Mouse (Mus musculus) urinary bladder, postnatal 10 days (tissue): Measurements from ENCODE around the gene Crybb3.
"Not testable (repeated sequence)": the region's sequence is repeated elsewhere in the genome, so short reads cannot be mapped to it uniquely, and the experiment has no call there.

Experiments
- DNase-seq: peaks from one replicate; pipeline ENCODE4 v3.0.0; 2022; ENCODE audit warnings: low spot score

Gene Crybb3

GRCm38 (mm10) chr5:113081439-113081838, at the start of gene Crybb3:
Crybb3 (minus strand) TSS chr5:113081584.
- DNase-seq = no peak

GRCm38 (mm10) chr5:113128426-113128825, 47.0 kb upstream of the Crybb3 start:
- no peak for DNase-seq

- DNase-seq = no peak
Observed at GRCm38 (mm10) chr5:113126476-113126875, 45.1 kb upstream of the Crybb3 start.

- DNase-seq = no peak
Observed at GRCm38 (mm10) chr5:113123693-113124092, 42.3 kb upstream of the Crybb3 start.

- no peak for DNase-seq
Observed at GRCm38 (mm10) chr5:113122326-113123054, 41.1 kb upstream of the Crybb3 start.

- no peak for DNase-seq
Observed at GRCm38 (mm10) chr5:113121591-113121875, 40.1 kb upstream of the Crybb3 start.

- no peak for DNase-seq
Observed at GRCm38 (mm10) chr5:113120741-113121590, 39.6 kb upstream of the Crybb3 start.

GRCm38 (mm10) chr5:113119861-113120465, 38.6 kb upstream of the Crybb3 start:
- no peak for DNase-seq

GRCm38 (mm10) chr5:113119291-113119690, 37.9 kb upstream of the Crybb3 start:
- no peak for DNase-seq

GRCm38 (mm10) chr5:113118695-113119094, 37.3 kb upstream of the Crybb3 start:
- no peak for DNase-seq

- DNase-seq = no peak
Observed at GRCm38 (mm10) chr5:113117361-113117760, 36.0 kb upstream of the Crybb3 start.

- no peak for DNase-seq
Observed at GRCm38 (mm10) chr5:113115896-113116295, 34.5 kb upstream of the Crybb3 start.

GRCm38 (mm10) chr5:113114264-113115225, 33.2 kb upstream of the Crybb3 start:
- no peak for DNase-seq

GRCm38 (mm10) chr5:113113120-113113519, 31.7 kb upstream of the Crybb3 start:
- no peak for DNase-seq

- DNase-seq = no peak
Observed at GRCm38 (mm10) chr5:113111336-113111735, 30.0 kb upstream of the Crybb3 start.

- DNase-seq = no peak
Observed at GRCm38 (mm10) chr5:113110929-113111328, 29.5 kb upstream of the Crybb3 start.

- DNase-seq = not testable (repeated sequence)
Observed at GRCm38 (mm10) chr5:113109651-113110050, 28.3 kb upstream of the Crybb3 start.

GRCm38 (mm10) chr5:113108165-113108764, 26.9 kb upstream of the Crybb3 start:
- no peak for DNase-seq

- DNase-seq = no peak
Observed at GRCm38 (mm10) chr5:113107709-113108108, 26.3 kb upstream of the Crybb3 start.

- DNase-seq = no peak
Observed at GRCm38 (mm10) chr5:113106594-113106993, 25.2 kb upstream of the Crybb3 start.

GRCm38 (mm10) chr5:113105481-113105880, 24.1 kb upstream of the Crybb3 start:
- DNase-seq = no peak
